Mouse (Mus musculus) embryonic facial prominence, embryonic 14.5 days (tissue): Measurements from ENCODE around the gene Itga6. TPM values are rescaled to one million over a fixed set of nuclear protein-coding genes. Genes with fewer than 3 reads are reported as not detected.

ENCODE experiments used
- ATAC-seq: fragments of 200-750 bp; cut with Nextera tagmentation; 2 replicates; pipeline ENCODE4 v1.8.0; 2017; ENCODE audit warnings: low read depth, moderate number of reproducible peaks, moderate TSS enrichment
- DNase-seq: peaks from one replicate; pipeline ENCODE4 v3.0.0-alpha.2; 2015; ENCODE audit warnings: low spot score
- H3K27ac ChIP-seq: fragments of 300-500 bp; sonication (generic); replicated peaks from 2 replicates; pipeline ENCODE4 v1.5.1; 2014; ENCODE audit warnings: low read depth, mild to moderate bottlenecking, low read length, moderate library complexity
- H3K27me3 ChIP-seq: fragments of 300-500 bp; sonication (generic); replicated peaks from 2 replicates; pipeline ENCODE4 v1.6.1; 2014; ENCODE audit warnings: low read length; ENCODE audit not compliant: control insufficient read depth, insufficient read depth
- H3K36me3 ChIP-seq: fragments of 300-500 bp; sonication (generic); 2 replicates; pipeline ENCODE4 v1.6.1; 2014; ENCODE audit warnings: low read length, mixed read lengths; ENCODE audit not compliant: control insufficient read depth, insufficient read depth
- H3K4me1 ChIP-seq: fragments of 300-500 bp; sonication (generic); 2 replicates; pipeline ENCODE4 v1.6.1; 2014; ENCODE audit warnings: antibody characterized with exemption, low read length; ENCODE audit not compliant: control insufficient read depth, insufficient read depth
- H3K4me2 ChIP-seq: fragments of 300-500 bp; sonication (generic); 2 replicates; pipeline ENCODE4 v1.6.1; 2014; ENCODE audit warnings: low read depth, mild to moderate bottlenecking, low read length, moderate library complexity, mixed read lengths
- H3K4me3 ChIP-seq: fragments of 300-500 bp; sonication (generic); 2 replicates; pipeline ENCODE4 v1.5.1; 2014; ENCODE audit warnings: low read depth, mild to moderate bottlenecking, low read length
- H3K9ac ChIP-seq: fragments of 300-500 bp; sonication (generic); 2 replicates; pipeline ENCODE4 v1.6.1; 2014; ENCODE audit warnings: low read depth, mild to moderate bottlenecking, low read length, moderate library complexity, mixed read lengths
- H3K9me3 ChIP-seq: fragments of 300-500 bp; sonication (generic); 2 replicates; pipeline ENCODE4 v1.6.1; 2016; ENCODE audit warnings: low read length; ENCODE audit not compliant: control insufficient read depth
- WGBS: fragments of 180-500 bp; shearing (Covaris S2); extraction: QIAGEN DNeasy Blood & Tissue Kit; methylation state at CpG from one replicate; pipeline ENCODE4 v1.1.7; 2014; 5-methylcytosine and 5-hydroxymethylcytosine counted together
- polyA plus RNA-seq: library from polyadenylated mRNA; unstranded; fragments of >200 nt; fragmentation: Nextera tagmentation; extraction: Ambion mirVana; gene quantifications from 2 replicates; pipeline ENCODE4 v1.2.1, GENCODE M21; 2014

The Itga6 gene
- polyA plus RNA-seq, 1 experiment from 2014 or later, result 70.4 TPM

- H3K4me2 ChIP-seq, result no peak overlapping the region
- no peaks in the 10 kb centered on the region for H3K9me3 ChIP-seq
- ATAC-seq, result no peak
- no peak for DNase-seq
- no peak overlapping the region for H3K9ac ChIP-seq
- H3K4me1 ChIP-seq, result no peaks in the 10 kb centered on the region
- no peaks in the 10 kb centered on the region for H3K27me3 ChIP-seq
- no peaks in the 10 kb centered on the region for H3K36me3 ChIP-seq
- WGBS, result 66% methylated on average over 3 of the region's 3 CpGs
- no peak overlapping the region for H3K4me3 ChIP-seq
- no peak overlapping the region for H3K27ac ChIP-seq
Measured at GRCm38 (mm10) chr2:71867019-71867418, 121.6 kb downstream of the Itga6 start.

GRCm38 (mm10) chr2:71867480-71867879, 122.1 kb downstream of the Itga6 start:
- no peak for ATAC-seq
- H3K27me3 ChIP-seq, result no peaks in the 10 kb centered on the region
- H3K9ac ChIP-seq, result no peak overlapping the region
- H3K4me1 ChIP-seq, result no peaks in the 10 kb centered on the region
- H3K36me3 ChIP-seq, result no peaks in the 10 kb centered on the region
- DNase-seq, result no peak
- H3K4me3 ChIP-seq, result no peak overlapping the region
- 17% methylated on average over 5 of the region's 5 CpGs for WGBS
- no peaks in the 10 kb centered on the region for H3K9me3 ChIP-seq
- H3K27ac ChIP-seq, result no peak overlapping the region
- H3K4me2 ChIP-seq, result no peak overlapping the region

GRCm38 (mm10) chr2:71868256-71868655, 122.8 kb downstream of the Itga6 start:
- H3K4me1 ChIP-seq, result no peaks in the 10 kb centered on the region
- ATAC-seq (no peak), DNase-seq (no peak)
- no peaks in the 10 kb centered on the region for H3K9me3 ChIP-seq
- no peaks in the 10 kb centered on the region for H3K36me3 ChIP-seq
- H3K4me3 ChIP-seq, result no peak overlapping the region
- H3K27ac ChIP-seq, result no peak overlapping the region
- H3K4me2 ChIP-seq, result no peak overlapping the region
- 94% methylated on average over 1 of the region's 1 CpGs for WGBS
- no peaks in the 10 kb centered on the region for H3K27me3 ChIP-seq
- H3K9ac ChIP-seq, result no peak overlapping the region

- Histone ChIP-seq H3K27me3 (peaks cover 4% of the 10 kb centered on the region), H3K9me3 (no peaks in the 10 kb centered on the region), H3K27ac (no peak overlapping the region), H3K4me2 (peak overlapping the region; percentile 89), H3K9ac (no peak overlapping the region), H3K4me3 (peak overlapping the region; percentile 90), H3K4me1 (peaks cover 11% of the 10 kb centered on the region; the same call in 1 of the 2 replicates), H3K36me3 (no peaks in the 10 kb centered on the region)
- WGBS, result 83% methylated on average over 10 of the region's 10 CpGs
- ATAC-seq, result no peak
- no peak for DNase-seq
Measured at GRCm38 (mm10) chr2:71872141-71872540, 126.7 kb downstream of the Itga6 start.

- DNase-seq, result peak; percentile 98
- Histone ChIP-seq H3K9ac (peak within 1 kb of the TSS; percentile 88), H3K27me3 (peaks cover 4% of the 10 kb centered on the region), H3K4me1 (peaks cover 11% of the 10 kb centered on the region; the same call in 1 of the 2 replicates), H3K27ac (peak within 1 kb of the TSS; percentile 92), H3K4me3 (peak within 1 kb of the TSS; percentile 90), H3K4me2 (peak within 1 kb of the TSS; percentile 89), H3K36me3 (peaks cover 2% of the 10 kb centered on the region; the same call in 1 of the 2 replicates), H3K9me3 (no peaks in the 10 kb centered on the region)
- peak; percentile 97 for ATAC-seq
- WGBS, result 1% methylated on average over 22 of the region's 55 CpGs
Measured at GRCm38 (mm10) chr2:71872801-71873443, 127.5 kb downstream of the Itga6 start, which contains the start of gene Pdk1. TSS of gene Pdk1 (plus strand) at chr2:71873224.

- peak; percentile 63 for ATAC-seq
- Histone ChIP-seq H3K4me1 (peaks cover 11% of the 10 kb centered on the region; the same call in 1 of the 2 replicates), H3K9me3 (no peaks in the 10 kb centered on the region), H3K27me3 (peaks cover 4% of the 10 kb centered on the region), H3K4me3 (peak overlapping the region; percentile 90), H3K4me2 (peak overlapping the region; percentile 89), H3K36me3 (peaks cover 9% of the 10 kb centered on the region; the same call in 1 of the 2 replicates), H3K9ac (peak overlapping the region; percentile 88), H3K27ac (peak overlapping the region; percentile 92)
- DNase-seq, result peak; percentile 62
- WGBS, result 2% methylated on average over 44 of the region's 51 CpGs
Measured at GRCm38 (mm10) chr2:71873474-71874322, 128.3 kb downstream of the Itga6 start.

- DNase-seq (no peak), ATAC-seq (no peak)
- Histone ChIP-seq H3K4me3 (peak overlapping the region; percentile 90), H3K9ac (peak overlapping the region; percentile 88; the same call in 1 of the 2 replicates), H3K27ac (no peak overlapping the region), H3K27me3 (peaks cover 4% of the 10 kb centered on the region), H3K4me2 (peak overlapping the region; percentile 89), H3K4me1 (peaks cover 11% of the 10 kb centered on the region; the same call in 1 of the 2 replicates), H3K9me3 (no peaks in the 10 kb centered on the region), H3K36me3 (peaks cover 9% of the 10 kb centered on the region; the same call in 1 of the 2 replicates)
- WGBS, result 65% methylated on average over 2 of the region's 2 CpGs
Measured at GRCm38 (mm10) chr2:71874422-71874821, 129.0 kb downstream of the Itga6 start.

GRCm38 (mm10) chr2:71874836-71875235, 129.4 kb downstream of the Itga6 start:
- Histone ChIP-seq H3K9me3 (no peaks in the 10 kb centered on the region), H3K4me3 (no peak overlapping the region), H3K4me1 (peaks cover 11% of the 10 kb centered on the region; the same call in 1 of the 2 replicates), H3K36me3 (peaks cover 9% of the 10 kb centered on the region; the same call in 1 of the 2 replicates), H3K4me2 (peak overlapping the region; percentile 89), H3K27me3 (peaks cover 4% of the 10 kb centered on the region), H3K27ac (no peak overlapping the region), H3K9ac (no peak overlapping the region)
- ATAC-seq (no peak), DNase-seq (no peak)
- WGBS, result 61% methylated on average over 2 of the region's 2 CpGs
